Mouse (Mus musculus) lung, postnatal 0 days (tissue): ENCODE data around the gene Cd48.

Experiments used
- CTCF ChIP-seq: IDR thresholded peaks from 2 replicates; pipeline ENCODE4 v1.5.1; 2016; ENCODE audit warnings: antibody characterized with exemption, mild to moderate bottlenecking
- EP300 ChIP-seq: IDR thresholded peaks from 2 replicates; pipeline ENCODE4 v1.6.1; 2016; ENCODE audit warnings: antibody characterized with exemption, mild to moderate bottlenecking, control low read depth

GRCm38 (mm10) chr1:171661482-171661881 lies 20.3 kb upstream of the Cd48 start:
- TF ChIP-seq CTCF (no peak), EP300 (no peak)
